Mouse (Mus musculus): ENCODE measurements around the gene Ttc39b.

DNA sequence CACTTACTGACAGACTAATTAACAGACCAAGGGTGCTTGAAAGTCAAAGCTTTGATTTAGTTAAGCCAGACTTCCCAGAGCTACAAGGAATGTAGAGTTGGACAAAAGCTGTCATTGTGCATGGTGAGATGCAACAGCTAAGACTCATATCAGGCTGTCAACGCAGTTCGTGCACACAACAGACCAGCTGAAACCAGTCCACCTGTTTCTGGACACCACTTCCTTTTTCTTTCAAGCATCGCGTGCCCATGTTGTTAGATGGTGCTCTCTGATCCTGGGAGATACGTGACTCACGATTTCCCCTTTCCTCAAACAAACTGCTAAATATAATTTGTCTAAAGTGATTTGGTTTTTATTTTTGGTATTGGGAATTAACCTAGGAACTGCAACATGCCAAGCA lies 29.9 kb upstream of the Ttc39b start:
- no peak for TF ChIP-seq CHD2 (IDR thresholded peaks at IDR 0.05; ENCODE audit: low read depth, low read length)
- no peak for TF ChIP-seq ZNF384 (IDR thresholded peaks at IDR 0.05; ENCODE audit: low read depth, low read length)
- TF ChIP-seq MAFK (IDR thresholded peaks at IDR 0.05; ENCODE audit: insufficient read depth, low read depth, low read length), result no peak
- TF ChIP-seq HCFC1 (IDR thresholded peaks at IDR 0.05; ENCODE audit: borderline replicate concordance, insufficient read depth, low read length), result no peak
